Mouse (Mus musculus) MEL-GATA-1-ER (cell line): ENCODE results near the gene Rps25.
"Not testable (repeated sequence)": the region's sequence is repeated elsewhere in the genome, so short reads cannot be mapped to it uniquely, and the experiment has no call there.

Source experiments
- DNase-seq: peaks from one replicate; pipeline ENCODE4 v3.0.0-alpha.2; 2012; ENCODE audit warnings: low read depth; ENCODE audit errors: extremely low read depth

Gene Rps25

GRCm38 (mm10) chr9:44401081-44401480 is 5.9 kb upstream of the Rps25 start:
- no peak for DNase-seq

GRCm38 (mm10) chr9:44405011-44405410 is 1.9 kb upstream of the Rps25 start:
- no peak for DNase-seq

GRCm38 (mm10) chr9:44407752-44408097 is 786 bp downstream of the Rps25 start:
- no peak for DNase-seq

- DNase-seq = not testable (repeated sequence)
Observed at GRCm38 (mm10) chr9:44408693-44409092, 1.8 kb downstream of the Rps25 start.

- no peak for DNase-seq
Observed at GRCm38 (mm10) chr9:44410647-44411336, 3.9 kb downstream of the Rps25 start.

GRCm38 (mm10) chr9:44411601-44412130 is 4.7 kb downstream of the Rps25 start:
- DNase-seq = no peak

- no peak for DNase-seq
Observed at GRCm38 (mm10) chr9:44412306-44412705, 5.4 kb downstream of the Rps25 start.

GRCm38 (mm10) chr9:44412781-44413180 is 5.8 kb downstream of the Rps25 start:
- no peak for DNase-seq

- DNase-seq = no peak
Observed at GRCm38 (mm10) chr9:44417156-44417891, 10.4 kb downstream of the Rps25 start.

GRCm38 (mm10) chr9:44417892-44418363 is 11.0 kb downstream of the Rps25 start:
- DNase-seq = no peak

GRCm38 (mm10) chr9:44418519-44419385 is 11.8 kb downstream of the Rps25 start, which contains the start of gene Ccdc84:
Ccdc84 (minus strand) TSS chr9:44418569.
- no peak for DNase-seq

- not testable (repeated sequence) for DNase-seq
Observed at GRCm38 (mm10) chr9:44419730-44420129, 12.8 kb downstream of the Rps25 start.

- peak; percentile 88 for DNase-seq
Observed at GRCm38 (mm10) chr9:44420280-44420898, 13.4 kb downstream of the Rps25 start.

- no peak for DNase-seq
Observed at GRCm38 (mm10) chr9:44423576-44423975, 16.6 kb downstream of the Rps25 start.

GRCm38 (mm10) chr9:44432577-44433185 is 25.7 kb downstream of the Rps25 start:
- no peak for DNase-seq

- peak; percentile 68 for DNase-seq
Observed at GRCm38 (mm10) chr9:44435747-44436146, 28.8 kb downstream of the Rps25 start.

- no peak for DNase-seq
Observed at GRCm38 (mm10) chr9:44440961-44441360, 34.0 kb downstream of the Rps25 start, which contains the start of gene Foxr1. Foxr1 (minus strand) TSS chr9:44441136.

- not testable (repeated sequence) for DNase-seq
Observed at GRCm38 (mm10) chr9:44444402-44445025, 37.6 kb downstream of the Rps25 start.

- no peak for DNase-seq
Observed at GRCm38 (mm10) chr9:44450387-44450786, 43.4 kb downstream of the Rps25 start.
